Mouse (Mus musculus) thymus, postnatal 10 days (tissue): ENCODE results near the gene Gm20509.
"Not testable (repeated sequence)": the region's sequence is repeated elsewhere in the genome, so short reads cannot be mapped to it uniquely, and the experiment has no call there.

Source experiments
- DNase-seq, 2 experiments: peaks; one replicate each; pipeline ENCODE4 v3.0.0; 2021; ENCODE audit warnings: low spot score in 2 of 2

Gene Gm20509

DNA sequence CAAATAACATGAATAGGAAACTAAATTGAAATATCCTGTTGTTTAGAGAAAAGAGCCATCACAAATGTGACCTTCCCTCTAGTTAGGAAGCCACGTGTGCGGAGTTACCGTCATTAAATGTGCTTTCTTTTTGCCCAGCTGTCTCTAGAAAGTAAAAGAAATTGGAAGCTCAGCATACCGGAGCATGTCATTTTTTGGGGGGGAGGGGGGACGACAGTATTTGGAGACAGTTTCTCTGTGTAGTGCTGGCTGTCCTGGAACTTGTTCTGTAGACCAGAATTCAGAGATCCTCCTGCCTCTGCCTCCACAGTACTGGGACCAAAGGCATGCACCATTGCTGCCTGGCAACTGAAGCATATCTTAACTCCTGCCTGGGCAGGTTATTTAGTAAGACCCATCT lies 734 bp upstream of the Gm20509 start, which contains the start of gene Khdc3:
Khdc3 (plus strand) TSS at position 301 of the 400 bp plus-strand sequence.
- DNase-seq: no peak

- peak in 1 of 2 experiments; percentile 24 for DNase-seq
These were observed 1.0 kb downstream of the Gm20509 start for GRCm38 (mm10) chr9:73103159-73103879.

DNA sequence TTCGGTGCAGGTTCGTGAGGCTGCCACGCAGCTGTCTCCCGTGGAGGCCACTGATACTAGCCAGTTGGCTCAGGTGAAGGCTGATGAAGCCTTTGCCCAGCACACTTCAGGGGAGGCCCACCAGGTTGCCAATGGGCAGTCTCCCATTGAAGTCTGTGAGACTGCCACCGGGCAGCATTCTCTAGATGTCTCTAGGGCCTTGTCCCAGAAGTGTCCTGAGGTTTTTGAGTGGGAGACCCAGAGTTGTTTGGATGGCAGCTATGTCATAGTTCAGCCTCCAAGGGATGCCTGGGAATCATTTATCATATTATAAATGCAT lies 1.6 kb downstream of the Gm20509 start:
- no peak for DNase-seq

DNA sequence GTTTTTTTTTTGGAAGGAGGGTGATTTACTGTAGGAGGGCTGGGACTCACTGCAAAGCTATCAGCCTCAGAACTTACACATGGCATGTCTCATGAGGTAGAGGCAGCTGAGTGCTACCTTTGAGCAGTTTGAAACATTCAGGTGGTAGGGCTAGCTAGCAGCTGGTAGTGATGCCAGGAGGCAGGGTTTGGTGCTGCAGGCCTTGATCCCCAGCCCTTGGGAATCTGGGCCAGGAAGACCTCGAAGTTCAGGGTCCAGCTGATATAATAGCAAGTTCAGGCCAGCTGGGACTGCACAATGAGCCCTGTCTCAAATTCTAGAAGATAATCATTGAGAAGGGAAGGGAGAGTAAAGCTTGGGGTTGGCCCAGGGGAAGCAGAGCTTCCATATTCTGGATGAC lies 2.9 kb downstream of the Gm20509 start:
- DNase-seq: no peak

DNA sequence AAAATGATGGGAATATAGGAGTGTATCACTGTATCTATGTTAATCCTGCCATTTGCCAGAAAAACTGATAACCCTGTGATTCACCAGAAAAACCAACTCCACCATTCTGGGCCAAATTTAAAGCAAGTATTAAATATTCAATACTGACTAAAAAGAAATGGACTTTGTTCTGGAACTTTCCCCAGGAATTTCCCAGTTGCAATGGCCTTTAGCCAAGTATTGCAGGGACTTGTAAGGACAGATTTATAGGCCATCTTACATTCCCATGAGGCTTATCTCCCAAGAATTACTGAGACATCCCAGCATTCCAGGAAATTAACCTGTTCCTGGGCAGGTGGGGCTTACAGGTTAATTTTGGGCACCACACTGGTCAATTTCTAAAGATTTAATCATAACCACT lies 3.5 kb downstream of the Gm20509 start:
- DNase-seq: no peak

GRCm38 (mm10) chr9:73112919-73113906 lies 10.9 kb downstream of the Gm20509 start, which contains the start of gene Rsl24d1:
Rsl24d1 (plus strand) TSS chr9:73113426.
- peak; percentile 73 to 75 for DNase-seq

- DNase-seq: not testable (repeated sequence)
These were observed 14.4 kb downstream of the Gm20509 start for GRCm38 (mm10) chr9:73116704-73117103.

DNA sequence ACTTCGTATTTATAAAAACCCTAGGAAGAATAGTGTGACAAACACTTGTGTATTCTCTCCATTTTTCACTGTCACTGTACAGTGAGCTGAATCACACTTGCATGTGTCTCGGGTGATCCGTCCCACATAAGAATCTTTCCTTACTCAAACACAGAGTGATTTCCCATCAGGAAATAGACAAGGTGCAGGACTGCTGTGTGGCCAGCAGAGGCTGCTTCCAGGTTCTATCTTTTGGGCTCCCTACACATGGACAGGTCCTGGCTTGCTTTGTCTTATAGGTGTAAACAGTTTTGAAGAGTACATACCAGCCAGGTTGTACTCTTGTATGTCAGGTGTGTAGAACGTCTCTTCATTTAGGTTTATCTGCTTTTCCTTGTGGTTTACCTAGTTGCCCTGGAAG lies 15.7 kb downstream of the Gm20509 start:
- DNase-seq: no peak

- DNase-seq: peak in 1 of 2 experiments; percentile 21
These were observed 19.5 kb downstream of the Gm20509 start for GRCm38 (mm10) chr9:73121735-73122134.

GRCm38 (mm10) chr9:73125043-73125570 lies 22.8 kb downstream of the Gm20509 start:
- DNase-seq: no peak

DNA sequence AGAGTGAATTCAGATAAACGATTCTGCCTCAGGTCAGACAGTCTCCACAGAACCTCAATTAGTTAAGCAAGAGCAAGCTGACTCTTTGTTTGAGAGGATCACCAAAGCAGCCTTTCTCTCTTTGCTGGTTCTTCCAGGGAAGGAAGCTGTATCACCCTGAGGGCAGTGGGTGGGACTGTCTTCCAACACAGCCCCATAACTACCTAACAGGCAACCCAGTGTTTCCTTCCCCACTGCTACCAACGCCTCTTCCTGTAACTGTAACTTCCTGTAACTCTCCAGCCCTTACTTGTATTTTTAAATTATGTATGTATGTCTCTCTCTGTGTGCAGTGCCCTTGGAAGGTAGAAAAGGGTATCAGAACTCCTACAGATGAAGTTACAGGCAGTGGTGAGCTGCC lies 25.2 kb downstream of the Gm20509 start:
- DNase-seq: no peak

GRCm38 (mm10) chr9:73129875-73130274 lies 27.6 kb downstream of the Gm20509 start:
- DNase-seq: no peak

GRCm38 (mm10) chr9:73130529-73130928 lies 28.3 kb downstream of the Gm20509 start:
- no peak for DNase-seq

- DNase-seq: no peak
These were observed 35.1 kb downstream of the Gm20509 start for GRCm38 (mm10) chr9:73137341-73137886.

- no peak for DNase-seq
These were observed 52.1 kb downstream of the Gm20509 start for GRCm38 (mm10) chr9:73154347-73154746.

- no peak for DNase-seq
These were observed 55.7 kb downstream of the Gm20509 start for GRCm38 (mm10) chr9:73157968-73158367.

GRCm38 (mm10) chr9:73159265-73159664 lies 57.0 kb downstream of the Gm20509 start:
- DNase-seq: peak in 1 of 2 experiments; percentile 11

DNA sequence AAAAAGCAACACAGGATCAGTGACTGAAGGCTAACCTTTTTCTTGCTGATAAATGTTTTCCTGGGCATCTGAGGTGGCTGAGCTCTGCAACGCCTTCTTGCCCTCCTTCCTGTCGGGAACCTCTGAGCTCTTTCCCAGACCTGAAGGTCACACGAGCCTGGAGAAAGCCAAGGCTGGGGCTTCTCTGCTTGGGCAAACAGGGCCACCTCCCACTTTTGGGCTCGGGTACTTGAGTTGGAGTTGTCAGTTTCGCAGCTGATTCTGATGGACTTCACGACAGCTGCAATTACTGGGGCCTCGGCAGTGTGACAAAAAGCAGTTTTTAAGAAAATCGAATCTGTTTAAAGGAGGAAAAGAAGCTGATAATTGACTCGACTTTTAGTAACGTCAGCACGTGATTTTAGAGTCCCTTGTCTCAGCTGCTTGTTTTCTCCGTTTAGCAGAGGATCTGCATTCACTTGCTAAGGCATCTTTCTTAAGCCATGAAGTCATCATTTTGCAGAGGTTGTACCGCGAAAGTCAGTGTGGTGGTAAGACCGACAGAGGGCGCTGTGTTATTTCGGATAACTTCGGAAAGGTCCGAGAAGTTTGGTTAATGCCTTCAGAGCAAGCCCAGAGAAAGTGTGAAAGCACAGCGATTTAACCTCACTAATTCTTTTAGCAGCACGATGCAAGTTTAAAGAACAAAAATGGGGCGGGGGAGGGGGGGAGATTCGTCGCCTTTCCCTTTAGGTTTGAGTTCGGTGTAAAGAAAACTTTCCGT lies 60.5 kb downstream of the Gm20509 start:
- peak; percentile 27 to 66 for DNase-seq

DNA sequence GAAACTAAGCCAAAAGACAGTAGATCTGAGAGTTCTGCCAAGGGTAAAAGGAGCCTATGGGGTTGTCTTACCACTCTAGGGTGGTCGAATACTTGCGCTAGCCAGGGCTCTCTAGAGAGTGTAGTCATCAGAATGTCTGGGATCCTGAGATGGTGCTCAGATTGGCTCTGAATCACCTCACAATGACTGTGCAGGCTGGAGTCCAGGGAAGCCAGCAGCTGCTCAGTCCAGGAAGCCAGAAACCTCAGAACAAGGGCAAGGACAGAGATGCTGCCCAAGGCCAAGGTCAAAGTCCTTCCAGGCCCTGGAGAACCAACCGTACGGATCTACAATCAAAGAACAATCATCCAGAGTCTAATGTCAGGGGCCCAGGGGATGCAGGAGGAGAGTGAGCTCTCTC lies 63.4 kb downstream of the Gm20509 start:
- DNase-seq: no peak
